Mouse (Mus musculus): Measurements from ENCODE around the gene Amy2a5. TPM values are rescaled to one million over a fixed set of nuclear protein-coding genes. Genes with fewer than 3 reads are reported as not detected.
"Not testable (repeated sequence)": the region's sequence is repeated elsewhere in the genome, so short reads cannot be mapped to it uniquely, and the experiment has no call there.

The Amy2a5 gene
- total RNA-seq (2021), result under 1 TPM in 1 of 2 experiments, not detected in 1; 0.17 TPM
- long read RNA-seq, experiment 1, result 0 reads
- long read RNA-seq, experiment 2, result 0 reads

GRCm38 (mm10) chr3:113258737-113259136, at the start of gene Amy2a5:
Gene Amy2a5 (minus strand): TSS chr3:113258837.
- not testable (repeated sequence) for DNase-seq (ENCODE audit: low spot score in 2 of 2)

GRCm38 (mm10) chr3:113291349-113291748, 32.7 kb upstream of the Amy2a5 start, which contains the start of gene Amy2a4:
Gene Amy2a4 (minus strand): TSS chr3:113291449.
- not testable (repeated sequence) for DNase-seq (ENCODE audit: low spot score in 2 of 2)

- not testable (repeated sequence) for DNase-seq (ENCODE audit: low spot score in 2 of 2)
Observed at GRCm38 (mm10) chr3:113280285-113280684, 21.6 kb upstream of the Amy2a5 start.

DNA sequence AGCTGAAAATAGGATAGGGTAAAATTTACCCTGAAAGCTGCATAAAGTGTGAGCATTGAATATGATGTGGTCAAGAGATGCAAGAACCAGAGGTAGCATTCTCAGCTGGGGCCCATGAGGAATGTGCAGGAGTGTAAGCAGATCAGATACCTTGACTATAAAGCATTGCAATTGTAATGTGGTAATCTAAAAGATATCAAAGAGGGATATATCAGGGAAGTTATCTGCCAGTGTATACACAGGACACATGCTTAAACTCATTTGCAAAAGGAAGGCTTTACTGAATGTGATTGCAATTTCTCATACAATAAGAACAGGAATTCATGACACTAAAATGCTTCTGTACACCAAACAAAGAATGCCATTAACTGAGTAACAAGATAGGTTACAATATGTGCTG, 20.9 kb upstream of the Amy2a5 start:
- DNase-seq (ENCODE audit: low spot score in 2 of 2), result not testable (repeated sequence)

- no peak for DNase-seq (ENCODE audit: low spot score in 2 of 2)
Observed at GRCm38 (mm10) chr3:113227115-113227514, 31.5 kb downstream of the Amy2a5 start.

Other genes with a start within 250 kb of the Amy2a5 start
- not detected for gene Amy2a4, start 32.6 kb upstream of the Amy2a5 start, total RNA-seq (2021)
- gene Amy2a3, start 65.2 kb upstream of the Amy2a5 start, total RNA-seq (2021), result not detected
- not detected for gene Amy2a2, start 97.8 kb upstream of the Amy2a5 start, total RNA-seq (2021)

All from layer of hippocampus, postnatal 14 days (tissue).